In genomic region chrX:139529678-139530077, GRCm38 (mm10) we compare ENCODE assay signal across 22 mouse cellular contexts. TPM values are rescaled to one million over a fixed set of nuclear protein-coding genes. Genes with fewer than 3 reads are reported as not detected.
DNase-seq lines count a peak whose midpoint lies in the region; ATAC-seq and TF ChIP-seq lines count a peak whose summit lies in the region.
"Had no signal": no experiment of that assay in that cellular context is flagged by ENCODE, and none has a peak within 500 bp of the region (broad histone marks: within the 10 kb centered on the region; RNA-seq: fewer than 3 reads in every experiment).

No protein-coding gene starts in this region.

- TF ChIP-seq CTCF in liver, embryonic 14.5 days (IDR thresholded peaks at IDR 0.05; ENCODE audit: low read depth) = no peak

- H3K9ac ChIP-seq in liver, embryonic 12.5 days = no peak overlapping the region
- H3K9ac ChIP-seq in liver, embryonic 11.5 days (ENCODE audit: low read depth, low read length) = no peak overlapping the region
- no peak overlapping the region for H3K9ac ChIP-seq in liver, embryonic 14.5 days (replicated peaks)
- H3K9ac ChIP-seq: embryonic facial prominence, embryonic 12.5 days; forebrain, embryonic 13.5 days; forebrain, embryonic 15.5 days; forebrain, postnatal 0 days had no signal

- H3K36me3 ChIP-seq in liver, embryonic 12.5 days = no peaks in the 10 kb centered on the region
- no peaks in the 10 kb centered on the region for H3K36me3 ChIP-seq in liver, embryonic 11.5 days (ENCODE audit: control insufficient read depth, insufficient read depth, low read length)
- H3K36me3 ChIP-seq in liver, embryonic 14.5 days (replicated peaks; ENCODE audit: control insufficient read depth, insufficient read depth, low read depth) = no peaks in the 10 kb centered on the region
- H3K36me3 ChIP-seq: embryonic facial prominence, embryonic 10.5 days; embryonic facial prominence, embryonic 12.5 days; forebrain, embryonic 15.5 days; G1E had no signal

- H3K27me3 ChIP-seq in liver, embryonic 12.5 days (replicated peaks) = no peaks in the 10 kb centered on the region
- H3K27me3 ChIP-seq in liver, embryonic 11.5 days (replicated peaks; ENCODE audit: control insufficient read depth, insufficient read depth, low read length) = no peaks in the 10 kb centered on the region
- no peaks in the 10 kb centered on the region for H3K27me3 ChIP-seq in liver, embryonic 14.5 days (ENCODE audit: control insufficient read depth, insufficient read depth, low read length)
- H3K27me3 ChIP-seq: CH12.LX; embryonic facial prominence, embryonic 12.5 days; forebrain, embryonic 13.5 days; forebrain, embryonic 15.5 days had no signal

- no peak overlapping the region for H3K4me2 ChIP-seq in liver, embryonic 12.5 days
- H3K4me2 ChIP-seq in liver, embryonic 11.5 days = no peak overlapping the region
- no peak overlapping the region for H3K4me2 ChIP-seq in liver, embryonic 14.5 days (ENCODE audit: low read depth)
- H3K4me2 ChIP-seq: embryonic facial prominence, embryonic 12.5 days; forebrain, embryonic 13.5 days; forebrain, embryonic 15.5 days had no signal

- TF ChIP-seq EP300 in liver, embryonic 14.5 days (IDR thresholded peaks at IDR 0.05; ENCODE audit: low read depth) = no peak

- no peak overlapping the region for H3K27ac ChIP-seq in liver, embryonic 12.5 days
- no peak overlapping the region for H3K27ac ChIP-seq in liver, embryonic 11.5 days (ENCODE audit: low read depth, low read length)
- H3K27ac ChIP-seq in liver, embryonic 14.5 days = no peak overlapping the region
- H3K27ac ChIP-seq: embryonic facial prominence, embryonic 10.5 days; embryonic facial prominence, embryonic 12.5 days; forebrain, embryonic 13.5 days; forebrain, embryonic 15.5 days had no signal

- ATAC-seq in liver, embryonic 12.5 days = peak; percentile 66
- no peak; the same call in 1 of the 2 replicates for ATAC-seq in liver, embryonic 11.5 days (replicated peaks; ENCODE audit: low FRiP score)
- ATAC-seq in liver, embryonic 14.5 days (ENCODE audit: insufficient read depth) = peak; percentile 40; the same call in 1 of the 2 replicates
- ATAC-seq in activated CD4-positive, CD25-positive, alpha-beta regulatory T cell, adult 4 months = no peak
- ATAC-seq: CD4-positive, CD25-positive, alpha-beta regulatory T cell, adult 4 months; forebrain, embryonic 13.5 days; forebrain, embryonic 15.5 days; forebrain, postnatal 0 days had no signal

- no peaks in the 10 kb centered on the region for H3K9me3 ChIP-seq in liver, embryonic 12.5 days (replicated peaks)
- H3K9me3 ChIP-seq in liver, embryonic 11.5 days (ENCODE audit: control insufficient read depth, low read length) = no peaks in the 10 kb centered on the region
- no peaks in the 10 kb centered on the region for H3K9me3 ChIP-seq in liver, embryonic 14.5 days (ENCODE audit: control insufficient read depth, low read length)
- H3K9me3 ChIP-seq: embryonic facial prominence, embryonic 10.5 days; embryonic facial prominence, embryonic 12.5 days; forebrain, embryonic 13.5 days; forebrain, embryonic 15.5 days; G1E had no signal

- H3K4me3 ChIP-seq in liver, embryonic 12.5 days = no peak overlapping the region
- no peak overlapping the region for H3K4me3 ChIP-seq in liver, embryonic 11.5 days (ENCODE audit: low read depth, low read length)
- H3K4me3 ChIP-seq in liver, embryonic 14.5 days (ENCODE audit: insufficient read depth in 1 of 2, low read depth in 2 of 2, low read length in 2 of 2) = no peak overlapping the region
- H3K4me3 ChIP-seq: embryonic facial prominence, embryonic 10.5 days; embryonic facial prominence, embryonic 12.5 days; forebrain, embryonic 13.5 days; forebrain, embryonic 15.5 days had no signal

- peaks cover 17% of the 10 kb centered on the region for H3K4me1 ChIP-seq in liver, embryonic 12.5 days
- H3K4me1 ChIP-seq in liver, embryonic 11.5 days (replicated peaks; ENCODE audit: control insufficient read depth, insufficient read depth, low read length) = no peaks in the 10 kb centered on the region; the same call in 1 of the 2 replicates
- H3K4me1 ChIP-seq in liver, embryonic 14.5 days (replicated peaks; ENCODE audit: control insufficient read depth in 2 of 2, insufficient read depth in 2 of 2, low read length in 1 of 2) = peaks cover 0 to 16% of the 10 kb centered on the region in 2 experiments
- H3K4me1 ChIP-seq: embryonic facial prominence, embryonic 10.5 days; embryonic facial prominence, embryonic 12.5 days; forebrain, embryonic 13.5 days; forebrain, embryonic 15.5 days had no signal

- no peak for DNase-seq in liver, embryonic 11.5 days (ENCODE audit: low spot score)
- DNase-seq in liver, embryonic 14.5 days (ENCODE audit: low read depth in 3 of 3, low spot score in 3 of 3) = no peak
- DNase-seq in liver = no peak
- DNase-seq: adrenal gland, adult 8-10 months; adrenal gland, postnatal 14 days; adrenal gland, postnatal 36 days; B cell, adult 2 months; cerebellum, adult 11-12 months; cerebellum, adult 2 months; cerebellum, adult 9-10 months; cerebellum, postnatal 10 days; cerebellum, postnatal 25 days; forebrain, postnatal 0 days had no signal

RNA-seq across cellular contexts. Expression of gene Rnf128, which starts 33.4 kb away (rescaled TPM):
- 39.5 TPM in 2 replicates for polyA plus RNA-seq in liver, embryonic 12.5 days (2016; fragmentation: Nextera tagmentation; extraction: Ambion mirVana)
- 52.9 and 57.4 TPM in 2 replicates for polyA plus RNA-seq in liver, embryonic 11.5 days (2014; fragmentation: Nextera tagmentation; extraction: Ambion mirVana)
- polyA plus RNA-seq in liver, embryonic 14.5 days (2012; rRNA removed) = 9.1 and 13.6 TPM in 2 replicates
- polyA plus RNA-seq in liver, embryonic 14.5 days (2014; fragmentation: Nextera tagmentation; extraction: Ambion mirVana) = 41.4 and 45.2 TPM in 2 replicates
- under 1 TPM; 0.41 to 0.46 TPM for polyA plus RNA-seq in activated CD4-positive, CD25-positive, alpha-beta regulatory T cell, adult 4 months (2017; shearing (Covaris generic))

RNA-seq across cellular contexts. Expression of gene D330045A20Rik, which starts 49.5 kb away (rescaled TPM):
- polyA plus RNA-seq in liver, embryonic 12.5 days (2016; fragmentation: Nextera tagmentation; extraction: Ambion mirVana) = 1.4 and 1.8 TPM in 2 replicates
- polyA plus RNA-seq in liver, embryonic 11.5 days (2014; fragmentation: Nextera tagmentation; extraction: Ambion mirVana) = 3.0 and 4.6 TPM in 2 replicates
- polyA plus RNA-seq in liver, embryonic 14.5 days (2012; rRNA removed) = 0.30 and 0.46 TPM in 2 replicates
- polyA plus RNA-seq in liver, embryonic 14.5 days (2014; fragmentation: Nextera tagmentation; extraction: Ambion mirVana) = 1.1 and 1.2 TPM in 2 replicates
- polyA plus RNA-seq in activated CD4-positive, CD25-positive, alpha-beta regulatory T cell, adult 4 months (2017; shearing (Covaris generic)) = not detected
- polyA plus RNA-seq: CD4-positive, CD25-positive, alpha-beta regulatory T cell, adult 4 months had no signal

Comparison
In these comparisons a context has a peak if more than half of its experiments do, and no peak if none do; other contexts are left out.
1. ATAC-seq: peak in liver, embryonic 12.5 days (single experiment) and liver, embryonic 14.5 days (single experiment); none in liver, embryonic 11.5 days (single experiment) and activated CD4-positive, CD25-positive, alpha-beta regulatory T cell, adult 4 months (single experiment).
2. RNA of gene Rnf128, which starts 33.4 kb away (polyA plus RNA-seq): 52.9 to 57.4 TPM in liver, embryonic 11.5 days, 9.1 to 45.2 TPM in liver, embryonic 14.5 days and 39.5 TPM in liver, embryonic 12.5 days; 0.41 to 0.46 TPM in activated CD4-positive, CD25-positive, alpha-beta regulatory T cell, adult 4 months; every median in the first group is over 4 times any median in the second.